Mouse (Mus musculus) heart, embryonic 12.5 days (tissue): ENCODE data around the gene Fam53b. TPM values are rescaled to one million over a fixed set of nuclear protein-coding genes. Genes with fewer than 3 reads are reported as not detected.

Source experiments
- ATAC-seq: fragments of 200-750 bp; cut with Nextera tagmentation; 2 replicates; pipeline ENCODE4 v1.8.0; 2017; ENCODE audit warnings: moderate TSS enrichment, moderate library complexity; ENCODE audit not compliant: insufficient number of reproducible peaks, low FRiP score
- H3K27ac ChIP-seq: fragments of 300-500 bp; sonication (generic); 2 replicates; pipeline ENCODE4 v1.5.1; 2016; ENCODE audit warnings: mild to moderate bottlenecking, moderate library complexity; ENCODE audit not compliant: poor library complexity, severe bottlenecking
- H3K27me3 ChIP-seq: fragments of 300-500 bp; sonication (generic); replicated peaks from 2 replicates; pipeline ENCODE4 v1.6.1; 2016; ENCODE audit warnings: mild to moderate bottlenecking, moderate library complexity
- H3K36me3 ChIP-seq: fragments of 300-500 bp; sonication (generic); 2 replicates; pipeline ENCODE4 v1.6.1; 2016; ENCODE audit warnings: mild to moderate bottlenecking, moderate library complexity
- H3K4me1 ChIP-seq: fragments of 300-500 bp; sonication (generic); replicated peaks from 2 replicates; pipeline ENCODE4 v1.6.1; 2016; ENCODE audit warnings: mild to moderate bottlenecking
- H3K4me2 ChIP-seq: fragments of 300-500 bp; sonication (generic); 2 replicates; pipeline ENCODE4 v1.6.1; 2016; ENCODE audit warnings: mild to moderate bottlenecking, moderate library complexity
- H3K4me3 ChIP-seq: fragments of 300-500 bp; sonication (generic); 2 replicates; pipeline ENCODE4 v1.5.1; 2016; ENCODE audit warnings: mild to moderate bottlenecking
- H3K9ac ChIP-seq: fragments of 300-500 bp; sonication (generic); 2 replicates; pipeline ENCODE4 v1.6.1; 2016; ENCODE audit warnings: mild to moderate bottlenecking, moderate library complexity
- H3K9me3 ChIP-seq: fragments of 300-500 bp; sonication (generic); replicated peaks from 2 replicates; pipeline ENCODE4 v1.6.1; 2016; ENCODE audit warnings: mild to moderate bottlenecking, moderate library complexity
- WGBS: fragments of 180-500 bp; shearing (Covaris S2); methylation state at CpG from one replicate; pipeline ENCODE4 v1.1.7; 2016; 5-methylcytosine and 5-hydroxymethylcytosine counted together
- polyA plus RNA-seq: library from polyadenylated mRNA; unstranded; fragments of >200 nt; fragmentation: Nextera tagmentation; extraction: Ambion mirVana; gene quantifications from 2 replicates; pipeline ENCODE4 v1.2.1, GENCODE M21; 2016

The Fam53b gene
- polyA plus RNA-seq, 1 experiment from 2014 or later, result 17.0 TPM

- no peak for ATAC-seq
- H3K9ac ChIP-seq, result no peak overlapping the region
- peaks cover 38% of the 10 kb centered on the region for H3K4me1 ChIP-seq
- H3K27me3 ChIP-seq, result no peaks in the 10 kb centered on the region
- H3K9me3 ChIP-seq, result no peaks in the 10 kb centered on the region
- peak overlapping the region; percentile 57 for H3K27ac ChIP-seq
- no peak overlapping the region for H3K4me2 ChIP-seq
- WGBS, result 44% methylated on average over 5 of the region's 5 CpGs
- H3K36me3 ChIP-seq, result no peaks in the 10 kb centered on the region
- H3K4me3 ChIP-seq, result no peak overlapping the region
These were observed 125.0 kb downstream of the Fam53b start for GRCm38 (mm10) chr7:132688721-132689120.

- ATAC-seq, result no peak
These were observed 125.8 kb downstream of the Fam53b start for GRCm38 (mm10) chr7:132687897-132688296.

GRCm38 (mm10) chr7:132686515-132686914 lies 127.2 kb downstream of the Fam53b start:
- Histone ChIP-seq H3K9ac (no peak overlapping the region), H3K4me3 (no peak overlapping the region), H3K4me1 (peaks cover 46% of the 10 kb centered on the region), H3K27ac (no peak overlapping the region), H3K9me3 (no peaks in the 10 kb centered on the region), H3K27me3 (no peaks in the 10 kb centered on the region), H3K4me2 (no peak overlapping the region), H3K36me3 (no peaks in the 10 kb centered on the region)
- WGBS, result 70% methylated on average over 3 of the region's 3 CpGs
- 0 out of 2 replicates have a peak, but pooled peaks have one; percentile 26 for ATAC-seq

More at GRCm38 (mm10) chr7:132687897-132688296, 125.8 kb downstream of the Fam53b start:
- no peak overlapping the region for H3K4me3 ChIP-seq
- peaks cover 42% of the 10 kb centered on the region for H3K4me1 ChIP-seq
- H3K9me3 ChIP-seq, result no peaks in the 10 kb centered on the region
- H3K27me3 ChIP-seq, result no peaks in the 10 kb centered on the region
- 0 out of 2 replicates have a peak overlapping the region, but pooled peaks have one; percentile 4 for H3K9ac ChIP-seq
- 38% methylated on average over 2 of the region's 2 CpGs for WGBS
- H3K27ac ChIP-seq, result peak overlapping the region; percentile 57; the same call in 1 of the 2 replicates
- no peaks in the 10 kb centered on the region for H3K36me3 ChIP-seq
- no peak overlapping the region for H3K4me2 ChIP-seq

GRCm38 (mm10) chr7:132683923-132684322 lies 129.8 kb downstream of the Fam53b start:
- no peak for ATAC-seq
- peaks cover 36% of the 10 kb centered on the region for H3K4me1 ChIP-seq
- H3K9me3 ChIP-seq, result no peaks in the 10 kb centered on the region
- no peak overlapping the region for H3K4me3 ChIP-seq
- H3K4me2 ChIP-seq, result no peak overlapping the region
- H3K27ac ChIP-seq, result no peak overlapping the region
- H3K36me3 ChIP-seq, result no peaks in the 10 kb centered on the region
- H3K9ac ChIP-seq, result no peak overlapping the region
- 80% methylated on average over 4 of the region's 4 CpGs for WGBS
- no peaks in the 10 kb centered on the region for H3K27me3 ChIP-seq

GRCm38 (mm10) chr7:132682901-132683300 lies 130.8 kb downstream of the Fam53b start:
- Histone ChIP-seq H3K9me3 (no peaks in the 10 kb centered on the region), H3K4me1 (peaks cover 26% of the 10 kb centered on the region), H3K27me3 (no peaks in the 10 kb centered on the region), H3K4me3 (no peak overlapping the region), H3K4me2 (no peak overlapping the region), H3K36me3 (no peaks in the 10 kb centered on the region), H3K27ac (no peak overlapping the region), H3K9ac (no peak overlapping the region)
- 70% methylated on average over 3 of the region's 3 CpGs for WGBS
- no peak for ATAC-seq

GRCm38 (mm10) chr7:132682336-132682735 lies 131.3 kb downstream of the Fam53b start:
- WGBS, result 84% methylated on average over 3 of the region's 3 CpGs
- Histone ChIP-seq H3K4me2 (no peak overlapping the region), H3K27me3 (no peaks in the 10 kb centered on the region), H3K4me1 (peaks cover 21% of the 10 kb centered on the region), H3K9me3 (no peaks in the 10 kb centered on the region), H3K36me3 (no peaks in the 10 kb centered on the region), H3K27ac (no peak overlapping the region), H3K9ac (no peak overlapping the region), H3K4me3 (no peak overlapping the region)
- ATAC-seq, result no peak

GRCm38 (mm10) chr7:132681831-132682230 lies 131.9 kb downstream of the Fam53b start:
- Histone ChIP-seq H3K36me3 (no peaks in the 10 kb centered on the region), H3K9ac (no peak overlapping the region), H3K4me3 (no peak overlapping the region), H3K27me3 (no peaks in the 10 kb centered on the region), H3K4me2 (no peak overlapping the region), H3K9me3 (no peaks in the 10 kb centered on the region), H3K4me1 (peaks cover 15% of the 10 kb centered on the region), H3K27ac (no peak overlapping the region)
- ATAC-seq, result no peak
- WGBS, result 60% methylated on average over 1 of the region's 1 CpGs

- Histone ChIP-seq H3K4me3 (no peak overlapping the region), H3K9ac (no peak overlapping the region), H3K9me3 (no peaks in the 10 kb centered on the region), H3K27me3 (no peaks in the 10 kb centered on the region), H3K4me1 (peaks cover 11% of the 10 kb centered on the region; the same call in 1 of the 2 replicates), H3K4me2 (no peak overlapping the region), H3K36me3 (no peaks in the 10 kb centered on the region), H3K27ac (no peak overlapping the region)
- ATAC-seq, result no peak
- WGBS, result 82% methylated on average over 11 of the region's 11 CpGs
These were observed 132.4 kb downstream of the Fam53b start for GRCm38 (mm10) chr7:132681296-132681695.

GRCm38 (mm10) chr7:132679549-132679948 lies 134.1 kb downstream of the Fam53b start:
- H3K4me2 ChIP-seq, result no peak overlapping the region
- H3K27ac ChIP-seq, result no peak overlapping the region
- WGBS, result 66% methylated on average over 6 of the region's 6 CpGs
- no peaks in the 10 kb centered on the region for H3K36me3 ChIP-seq
- no peak overlapping the region for H3K4me3 ChIP-seq
- peaks cover 14% of the 10 kb centered on the region; the same call in 1 of the 2 replicates for H3K4me1 ChIP-seq
- H3K27me3 ChIP-seq, result no peaks in the 10 kb centered on the region
- no peak overlapping the region for H3K9ac ChIP-seq
- no peak for ATAC-seq
- no peaks in the 10 kb centered on the region for H3K9me3 ChIP-seq

- Histone ChIP-seq H3K27me3 (no peaks in the 10 kb centered on the region), H3K4me1 (peaks cover 18% of the 10 kb centered on the region), H3K4me3 (no peak overlapping the region), H3K27ac (no peak overlapping the region), H3K36me3 (no peaks in the 10 kb centered on the region), H3K4me2 (no peak overlapping the region), H3K9ac (no peak overlapping the region), H3K9me3 (no peaks in the 10 kb centered on the region)
- no peak for ATAC-seq
- 44% methylated on average over 4 of the region's 4 CpGs for WGBS
These were observed 134.6 kb downstream of the Fam53b start for GRCm38 (mm10) chr7:132679117-132679516.

GRCm38 (mm10) chr7:132675922-132676321 lies 137.8 kb downstream of the Fam53b start:
- ATAC-seq, result no peak
- WGBS, result 79% methylated on average over 2 of the region's 2 CpGs
- H3K36me3 ChIP-seq, result no peaks in the 10 kb centered on the region
- H3K9ac ChIP-seq, result no peak overlapping the region
- H3K4me2 ChIP-seq, result no peak overlapping the region
- H3K9me3 ChIP-seq, result no peaks in the 10 kb centered on the region
- no peak overlapping the region for H3K4me3 ChIP-seq
- H3K27ac ChIP-seq, result no peak overlapping the region
- peaks cover 17% of the 10 kb centered on the region for H3K4me1 ChIP-seq
- H3K27me3 ChIP-seq, result no peaks in the 10 kb centered on the region
